Mouse (Mus musculus) fat pad, adult 2 months (tissue): Measurements from ENCODE around the gene Ldhd.
"Not testable (repeated sequence)": the region's sequence is repeated elsewhere in the genome, so short reads cannot be mapped to it uniquely, and the experiment has no call there.

Source experiments
- DNase-seq: peaks from one replicate; pipeline ENCODE4 v3.0.0-alpha.2; 2011; ENCODE audit warnings: low read depth, low spot score; ENCODE audit errors: extremely low read depth

Gene Ldhd

GRCm38 (mm10) chr8:111630105-111630521 lies at the start of gene Ldhd:
TSS of gene Ldhd (minus strand) at chr8:111630374.
- DNase-seq: no peak

GRCm38 (mm10) chr8:111678848-111679247 lies 48.7 kb upstream of the Ldhd start:
- no peak for DNase-seq

GRCm38 (mm10) chr8:111678111-111678510 lies 47.9 kb upstream of the Ldhd start:
- no peak for DNase-seq

- no peak for DNase-seq
Measured at GRCm38 (mm10) chr8:111676237-111676636, 46.1 kb upstream of the Ldhd start.

GRCm38 (mm10) chr8:111666751-111667150 lies 36.6 kb upstream of the Ldhd start:
- DNase-seq: no peak

- no peak for DNase-seq
Measured at GRCm38 (mm10) chr8:111662473-111662872, 32.3 kb upstream of the Ldhd start.

GRCm38 (mm10) chr8:111658819-111659423 lies 28.7 kb upstream of the Ldhd start:
- peak; percentile 91 for DNase-seq

- DNase-seq: no peak
Measured at GRCm38 (mm10) chr8:111657312-111657854, 27.2 kb upstream of the Ldhd start.

- no peak for DNase-seq
Measured at GRCm38 (mm10) chr8:111653524-111653923, 23.4 kb upstream of the Ldhd start.

- DNase-seq: no peak
Measured at GRCm38 (mm10) chr8:111650651-111651050, 20.5 kb upstream of the Ldhd start.

GRCm38 (mm10) chr8:111648834-111649233 lies 18.7 kb upstream of the Ldhd start:
- DNase-seq: no peak

GRCm38 (mm10) chr8:111645715-111646114 lies 15.5 kb upstream of the Ldhd start:
- no peak for DNase-seq

GRCm38 (mm10) chr8:111644286-111645051 lies 14.3 kb upstream of the Ldhd start:
- not testable (repeated sequence) for DNase-seq

- DNase-seq: no peak
Measured at GRCm38 (mm10) chr8:111643264-111644141, 13.3 kb upstream of the Ldhd start, which contains the start of gene Zfp1. TSS of gene Zfp1 (plus strand) at chr8:111643401.

- no peak for DNase-seq
Measured at GRCm38 (mm10) chr8:111642939-111643263, 12.7 kb upstream of the Ldhd start.

GRCm38 (mm10) chr8:111642496-111642895 lies 12.3 kb upstream of the Ldhd start:
- DNase-seq: no peak

- no peak for DNase-seq
Measured at GRCm38 (mm10) chr8:111641064-111641463, 10.9 kb upstream of the Ldhd start.

GRCm38 (mm10) chr8:111638086-111638485 lies 7.9 kb upstream of the Ldhd start:
- DNase-seq: no peak

GRCm38 (mm10) chr8:111632976-111633375 lies 2.8 kb upstream of the Ldhd start:
- no peak for DNase-seq

GRCm38 (mm10) chr8:111631589-111631988 lies 1.4 kb upstream of the Ldhd start:
- no peak for DNase-seq

- DNase-seq: no peak
Measured at GRCm38 (mm10) chr8:111628894-111629501, 1.2 kb downstream of the Ldhd start.
